In genomic region chr14:80137541-80137940, GRCm38 (mm10) we compare ENCODE assay signal across 25 mouse cellular contexts.
DNase-seq lines count a peak whose midpoint lies in the region; ATAC-seq lines count a peak whose summit lies in the region.
"Had no signal": no experiment of that assay in that cellular context is flagged by ENCODE, and none has a peak within 500 bp of the region (broad histone marks: within the 10 kb centered on the region; RNA-seq: fewer than 3 reads in every experiment).

No protein-coding gene starts in this region.

- no peak overlapping the region for H3K4me3 ChIP-seq in forebrain, embryonic 11.5 days (ENCODE audit: low read depth, low read length)
- no peak overlapping the region for H3K4me3 ChIP-seq in forebrain, embryonic 14.5 days (ENCODE audit: low read depth, low read length)
- H3K4me3 ChIP-seq in midbrain, embryonic 12.5 days = no peak overlapping the region
- H3K4me3 ChIP-seq in midbrain, embryonic 15.5 days = no peak overlapping the region
- H3K4me3 ChIP-seq in hindbrain, embryonic 15.5 days = no peak overlapping the region
- H3K4me3 ChIP-seq: embryonic facial prominence, embryonic 15.5 days; heart, embryonic 13.5 days; left cerebral cortex, adult 2 months; limb, embryonic 15.5 days; lung, embryonic 15.5 days; megakaryocyte, embryonic 14.5 days had no signal

- no peaks in the 10 kb centered on the region for H3K9me3 ChIP-seq in forebrain, embryonic 11.5 days (ENCODE audit: control insufficient read depth, low read length)
- no peaks in the 10 kb centered on the region for H3K9me3 ChIP-seq in forebrain, embryonic 14.5 days (replicated peaks; ENCODE audit: control insufficient read depth, low read length)
- no peaks in the 10 kb centered on the region for H3K9me3 ChIP-seq in midbrain, embryonic 12.5 days
- H3K9me3 ChIP-seq in midbrain, embryonic 15.5 days = no peaks in the 10 kb centered on the region
- no peaks in the 10 kb centered on the region for H3K9me3 ChIP-seq in hindbrain, embryonic 15.5 days
- H3K9me3 ChIP-seq: embryonic facial prominence, embryonic 15.5 days; heart, embryonic 13.5 days; limb, embryonic 15.5 days; lung, embryonic 15.5 days had no signal

- 40% methylated on average over 5 of the region's 5 CpGs for WGBS in forebrain, embryonic 11.5 days
- WGBS in forebrain, embryonic 14.5 days = 32% methylated on average over 5 of the region's 5 CpGs
- WGBS in midbrain, embryonic 12.5 days = 32% methylated on average over 5 of the region's 5 CpGs
- 30% methylated on average over 5 of the region's 5 CpGs for WGBS in midbrain, embryonic 15.5 days
- 34% methylated on average over 5 of the region's 5 CpGs for WGBS in hindbrain, embryonic 15.5 days

- H3K36me3 ChIP-seq in forebrain, embryonic 11.5 days (ENCODE audit: control insufficient read depth, insufficient read depth, low read length) = no peaks in the 10 kb centered on the region
- no peaks in the 10 kb centered on the region for H3K36me3 ChIP-seq in forebrain, embryonic 14.5 days (ENCODE audit: control insufficient read depth, insufficient read depth, low read length)
- H3K36me3 ChIP-seq in midbrain, embryonic 12.5 days = no peaks in the 10 kb centered on the region
- no peaks in the 10 kb centered on the region for H3K36me3 ChIP-seq in midbrain, embryonic 15.5 days (replicated peaks)
- H3K36me3 ChIP-seq in hindbrain, embryonic 15.5 days = no peaks in the 10 kb centered on the region
- H3K36me3 ChIP-seq: embryonic facial prominence, embryonic 15.5 days; heart, embryonic 13.5 days; limb, embryonic 15.5 days; lung, embryonic 15.5 days had no signal

- H3K4me2 ChIP-seq in forebrain, embryonic 11.5 days (ENCODE audit: low read depth, low read length, severe bottlenecking) = no peak overlapping the region
- no peak overlapping the region for H3K4me2 ChIP-seq in forebrain, embryonic 14.5 days (ENCODE audit: low read length)
- H3K4me2 ChIP-seq in midbrain, embryonic 12.5 days (replicated peaks) = no peak overlapping the region
- no peak overlapping the region for H3K4me2 ChIP-seq in midbrain, embryonic 15.5 days
- H3K4me2 ChIP-seq in hindbrain, embryonic 15.5 days = no peak overlapping the region
- H3K4me2 ChIP-seq: embryonic facial prominence, embryonic 15.5 days; heart, embryonic 13.5 days; limb, embryonic 15.5 days; lung, embryonic 15.5 days had no signal

- no peak for DNase-seq in forebrain, embryonic 11.5 days (ENCODE audit: low spot score)
- no peak for DNase-seq in forebrain, embryonic 14.5 days (ENCODE audit: low spot score)
- DNase-seq in retina, postnatal 1 day = peak; percentile 55
- DNase-seq in ovary, adult 18-20 months (ENCODE audit: low spot score) = no peak
- no peak for DNase-seq in layer of hippocampus, adult 18-20 months (ENCODE audit: low spot score in 2 of 2)
- DNase-seq: adrenal gland, postnatal 14 days; cerebellum, adult 8-10 months; gastrocnemius, postnatal 10 days; kidney, adult 2 months; left cerebral cortex, postnatal 4 days; lung, postnatal 36 days; right cerebral cortex, postnatal 4 days; thymus, postnatal 25 days had no signal

- H3K27ac ChIP-seq in forebrain, embryonic 11.5 days (ENCODE audit: low read depth, low read length) = no peak overlapping the region
- no peak overlapping the region for H3K27ac ChIP-seq in forebrain, embryonic 14.5 days (ENCODE audit: low read depth, low read length)
- H3K27ac ChIP-seq in midbrain, embryonic 12.5 days (replicated peaks) = peak overlapping the region; percentile 56
- H3K27ac ChIP-seq in midbrain, embryonic 15.5 days = no peak overlapping the region
- peak overlapping the region; percentile 57; the same call in 1 of the 2 replicates for H3K27ac ChIP-seq in hindbrain, embryonic 15.5 days (replicated peaks)
- H3K27ac ChIP-seq: embryonic facial prominence, embryonic 15.5 days; heart, embryonic 13.5 days; kidney, postnatal 0 days; left cerebral cortex, adult 2 months; limb, embryonic 15.5 days; liver, embryonic 14.5 days; lung, embryonic 15.5 days had no signal

- peaks cover 15% of the 10 kb centered on the region; the same call in 1 of the 2 replicates for H3K4me1 ChIP-seq in forebrain, embryonic 11.5 days (replicated peaks; ENCODE audit: control insufficient read depth, insufficient read depth, low read length)
- H3K4me1 ChIP-seq in forebrain, embryonic 14.5 days (ENCODE audit: control insufficient read depth, insufficient read depth, low read length) = peaks cover 22% of the 10 kb centered on the region
- peaks cover 26% of the 10 kb centered on the region for H3K4me1 ChIP-seq in midbrain, embryonic 12.5 days
- peaks cover 22% of the 10 kb centered on the region for H3K4me1 ChIP-seq in midbrain, embryonic 15.5 days
- peaks cover 23% of the 10 kb centered on the region for H3K4me1 ChIP-seq in hindbrain, embryonic 15.5 days (replicated peaks)
- H3K4me1 ChIP-seq: embryonic facial prominence, embryonic 15.5 days; heart, embryonic 13.5 days; limb, embryonic 15.5 days; lung, embryonic 15.5 days; megakaryocyte, embryonic 14.5 days had no signal

- no peaks in the 10 kb centered on the region for H3K27me3 ChIP-seq in forebrain, embryonic 11.5 days (ENCODE audit: control insufficient read depth, insufficient read depth, low read length)
- H3K27me3 ChIP-seq in forebrain, embryonic 14.5 days (replicated peaks; ENCODE audit: control insufficient read depth, insufficient read depth, low read length) = no peaks in the 10 kb centered on the region
- H3K27me3 ChIP-seq in midbrain, embryonic 12.5 days = no peaks in the 10 kb centered on the region
- H3K27me3 ChIP-seq in midbrain, embryonic 15.5 days (replicated peaks) = no peaks in the 10 kb centered on the region
- H3K27me3 ChIP-seq in hindbrain, embryonic 15.5 days = no peaks in the 10 kb centered on the region
- H3K27me3 ChIP-seq: embryonic facial prominence, embryonic 15.5 days; heart, embryonic 13.5 days; limb, embryonic 15.5 days; lung, embryonic 15.5 days; megakaryocyte, embryonic 14.5 days had no signal

- no peak overlapping the region for H3K9ac ChIP-seq in forebrain, embryonic 11.5 days (ENCODE audit: low read length)
- H3K9ac ChIP-seq in forebrain, embryonic 14.5 days (ENCODE audit: low read length) = no peak overlapping the region
- H3K9ac ChIP-seq in midbrain, embryonic 12.5 days (replicated peaks) = no peak overlapping the region
- no peak overlapping the region for H3K9ac ChIP-seq in midbrain, embryonic 15.5 days
- H3K9ac ChIP-seq in hindbrain, embryonic 15.5 days = no peak overlapping the region
- H3K9ac ChIP-seq: embryonic facial prominence, embryonic 15.5 days; heart, embryonic 13.5 days; limb, embryonic 15.5 days; liver, embryonic 14.5 days; lung, embryonic 15.5 days had no signal

- ATAC-seq in forebrain, embryonic 11.5 days (replicated peaks; ENCODE audit: low FRiP score) = 0 out of 2 replicates have a peak, but pooled peaks have one; percentile 13
- no peak for ATAC-seq in forebrain, embryonic 14.5 days
- no peak for ATAC-seq in midbrain, embryonic 12.5 days (ENCODE audit: low FRiP score, low read depth)
- ATAC-seq in midbrain, embryonic 15.5 days (replicated peaks) = no peak
- 0 out of 2 replicates have a peak, but pooled peaks have one; percentile 43 for ATAC-seq in hindbrain, embryonic 15.5 days (ENCODE audit: low FRiP score, low read depth)
- ATAC-seq: inflammation-experienced regulatory T-cells, adult 6 months had no signal

Comparison
In these comparisons a context has a peak if more than half of its experiments do, and no peak if none do; other contexts are left out.
1. ATAC-seq: peak in forebrain, embryonic 11.5 days (single experiment) and hindbrain, embryonic 15.5 days (single experiment); none in forebrain, embryonic 14.5 days (single experiment), midbrain, embryonic 12.5 days (single experiment) and midbrain, embryonic 15.5 days (single experiment).
2. H3K27ac ChIP-seq: peak in midbrain, embryonic 12.5 days (single experiment) and hindbrain, embryonic 15.5 days (single experiment); none in forebrain, embryonic 11.5 days (single experiment), forebrain, embryonic 14.5 days (single experiment) and midbrain, embryonic 15.5 days (single experiment).